Mouse (Mus musculus) forebrain, embryonic 13.5 days (tissue): ENCODE results near the gene Ruvbl2. TPM values are rescaled to one million over a fixed set of nuclear protein-coding genes. Genes with fewer than 3 reads are reported as not detected.
A peak's percentile ranks its signal among the peaks of the same experiment; 100 is the strongest.
"Not testable (repeated sequence)": the region's sequence is repeated elsewhere in the genome, so short reads cannot be mapped to it uniquely, and the experiment has no call there.

Experiments used
- ATAC-seq: fragments of 200-750 bp; cut with Nextera tagmentation; 2 replicates; pipeline ENCODE4 v1.8.0; 2017
- H3K27ac ChIP-seq: fragments of 300-500 bp; sonication (generic); 2 replicates; pipeline ENCODE4 v1.5.1; 2015; ENCODE audit warnings: inconsistent platforms, mild to moderate bottlenecking, moderate library complexity
- H3K27me3 ChIP-seq: fragments of 300-500 bp; sonication (generic); 2 replicates; pipeline ENCODE4 v1.6.1; 2015; ENCODE audit warnings: mild to moderate bottlenecking, inconsistent platforms
- H3K36me3 ChIP-seq: fragments of 300-500 bp; sonication (generic); 2 replicates; pipeline ENCODE4 v1.6.1; 2015; ENCODE audit warnings: mild to moderate bottlenecking, inconsistent platforms; ENCODE audit not compliant: poor library complexity, severe bottlenecking
- H3K4me1 ChIP-seq: fragments of 300-500 bp; sonication (generic); 2 replicates; pipeline ENCODE4 v1.6.1; 2015; ENCODE audit warnings: inconsistent platforms
- H3K4me2 ChIP-seq: fragments of 300-500 bp; sonication (generic); 2 replicates; pipeline ENCODE4 v1.6.1; 2015; ENCODE audit warnings: inconsistent platforms, mild to moderate bottlenecking, moderate library complexity
- H3K4me3 ChIP-seq: fragments of 300-500 bp; sonication (generic); 2 replicates; pipeline ENCODE4 v1.5.1; 2015; ENCODE audit warnings: mild to moderate bottlenecking, inconsistent platforms
- H3K9ac ChIP-seq: fragments of 300-500 bp; sonication (generic); 2 replicates; pipeline ENCODE4 v1.6.1; 2015; ENCODE audit warnings: mild to moderate bottlenecking, inconsistent platforms
- H3K9me3 ChIP-seq: fragments of 300-500 bp; sonication (generic); replicated peaks from 2 replicates; pipeline ENCODE4 v1.6.1; 2016; ENCODE audit warnings: inconsistent platforms
- WGBS: fragments of 180-500 bp; shearing (Covaris S2); methylation state at CpG from one replicate; pipeline ENCODE4 v1.1.7; 2015; 5-methylcytosine and 5-hydroxymethylcytosine counted together
- polyA plus RNA-seq: library from polyadenylated mRNA; unstranded; fragments of >200 nt; fragmentation: Nextera tagmentation; extraction: Ambion mirVana; gene quantifications from 2 replicates; pipeline ENCODE4 v1.2.1, GENCODE M21; 2015

The Ruvbl2 gene
- polyA plus RNA-seq, 1 experiment from 2014 or later = 153 TPM

DNA sequence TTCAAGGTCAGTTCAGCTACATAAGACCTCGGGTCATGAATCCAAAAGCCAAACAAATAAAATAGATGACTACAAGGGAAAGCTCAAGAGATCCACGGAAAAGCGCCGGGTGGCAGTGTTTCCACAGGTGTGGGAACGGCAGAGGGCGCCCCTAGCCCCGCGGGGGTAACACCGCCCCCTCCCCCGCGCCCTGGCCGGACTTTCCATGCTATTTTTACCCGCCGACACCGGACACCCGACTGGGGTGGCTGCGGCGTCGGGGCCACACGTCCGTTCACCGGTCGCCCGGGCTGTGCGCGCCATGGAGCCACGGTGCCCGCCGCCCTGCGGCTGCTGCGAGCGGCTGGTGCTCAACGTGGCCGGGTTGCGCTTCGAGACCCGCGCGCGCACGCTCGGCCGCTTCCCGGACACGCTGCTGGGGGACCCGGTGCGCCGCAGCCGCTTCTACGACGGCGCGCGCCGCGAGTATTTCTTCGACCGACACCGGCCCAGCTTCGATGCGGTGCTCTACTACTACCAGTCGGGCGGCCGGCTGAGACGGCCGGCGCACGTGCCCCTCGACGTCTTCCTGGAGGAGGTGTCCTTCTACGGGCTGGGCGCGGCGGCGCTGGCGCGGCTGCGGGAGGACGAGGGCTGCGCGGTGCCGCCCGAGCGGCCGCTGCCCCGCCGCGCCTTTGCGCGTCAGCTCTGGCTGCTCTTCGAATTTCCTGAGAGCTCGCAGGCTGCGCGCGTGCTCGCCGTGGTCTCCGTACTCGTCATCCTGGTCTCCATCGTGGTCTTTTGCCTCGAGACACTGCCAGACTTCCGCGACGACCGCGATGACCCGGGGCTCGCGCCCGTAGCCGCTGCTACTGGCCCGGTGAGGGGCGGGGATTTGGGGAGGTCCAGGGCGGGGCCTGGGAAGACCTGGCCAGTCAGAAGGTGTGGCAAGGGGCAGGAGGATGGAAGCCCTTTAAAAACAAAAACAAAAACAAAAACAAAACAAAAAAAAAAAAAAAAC lies 31.4 kb downstream of the Ruvbl2 start:
- Histone ChIP-seq H3K9ac (no peak overlapping the region), H3K4me1 (peaks cover 11% of the 10 kb centered on the region), H3K27me3 (peaks cover 76% of the 10 kb centered on the region), H3K4me3 (peak overlapping the region; percentile 29), H3K27ac (no peak overlapping the region), H3K4me2 (peak overlapping the region; percentile 52), H3K9me3 (no peaks in the 10 kb centered on the region), H3K36me3 (no peaks in the 10 kb centered on the region)
- ATAC-seq = no peak
- WGBS = 3% methylated on average over 113 of the region's 114 CpGs

DNA sequence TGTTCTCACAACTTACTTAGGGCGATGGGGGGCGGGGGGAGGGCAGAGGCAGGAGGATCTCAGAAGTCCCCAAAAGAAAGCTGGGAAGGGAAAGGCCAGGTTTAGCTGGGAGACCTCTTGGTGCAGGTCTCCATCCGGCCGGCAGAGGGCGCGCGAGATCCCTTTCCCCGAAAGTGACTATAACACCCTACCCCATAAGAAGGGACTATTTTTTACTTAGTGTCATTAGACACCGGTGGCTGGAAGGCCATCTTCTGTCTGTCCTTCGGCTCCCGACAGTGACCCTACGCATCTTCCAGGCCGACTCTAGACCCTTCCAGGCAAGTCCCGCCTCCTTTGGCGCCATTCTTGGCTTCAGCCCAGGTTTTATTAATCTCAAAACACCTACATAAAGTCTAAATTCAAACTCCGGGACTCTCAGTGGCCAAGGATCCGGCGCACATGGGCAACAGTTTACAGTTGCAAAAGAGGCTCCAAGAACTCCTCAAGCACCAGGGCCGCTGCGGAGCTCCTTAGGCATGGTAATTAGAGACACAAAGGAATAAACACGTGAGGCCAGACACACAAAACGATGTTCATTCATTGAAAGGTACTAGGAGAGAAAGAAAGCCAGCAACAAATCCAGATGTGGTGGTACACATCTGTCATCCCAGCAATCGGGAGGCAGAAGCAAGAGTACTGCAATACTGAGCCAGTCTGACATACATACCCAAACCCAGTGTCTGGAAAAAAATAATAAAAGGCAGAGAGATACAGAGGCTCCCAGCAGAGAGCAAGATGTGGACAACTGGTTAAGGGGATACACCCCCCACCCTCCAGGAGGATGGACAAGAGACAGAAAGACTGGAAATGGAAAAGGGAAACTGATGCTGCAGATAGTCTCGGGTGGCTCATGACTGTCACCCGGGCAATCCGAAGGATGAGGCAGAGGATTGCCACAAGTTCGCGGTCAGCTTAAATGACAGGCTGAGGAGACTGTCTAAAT lies 32.5 kb downstream of the Ruvbl2 start, which contains the start of gene Kcna7:
Gene Kcna7, plus strand, starts transcription at position 563 of the 985 bp plus-strand sequence.
- Histone ChIP-seq H3K9ac (no peak within 1 kb of the TSS), H3K4me2 (peak within 1 kb of the TSS; percentile 52), H3K9me3 (no peaks in the 10 kb centered on the region), H3K36me3 (no peaks in the 10 kb centered on the region), H3K4me3 (peak within 1 kb of the TSS; percentile 29), H3K27ac (no peak within 1 kb of the TSS), H3K4me1 (peaks cover 11% of the 10 kb centered on the region), H3K27me3 (peaks cover 65% of the 10 kb centered on the region)
- peak; percentile 27; the same call in 1 of the 2 replicates for ATAC-seq
- 11% methylated on average over 28 of the region's 28 CpGs for WGBS

DNA sequence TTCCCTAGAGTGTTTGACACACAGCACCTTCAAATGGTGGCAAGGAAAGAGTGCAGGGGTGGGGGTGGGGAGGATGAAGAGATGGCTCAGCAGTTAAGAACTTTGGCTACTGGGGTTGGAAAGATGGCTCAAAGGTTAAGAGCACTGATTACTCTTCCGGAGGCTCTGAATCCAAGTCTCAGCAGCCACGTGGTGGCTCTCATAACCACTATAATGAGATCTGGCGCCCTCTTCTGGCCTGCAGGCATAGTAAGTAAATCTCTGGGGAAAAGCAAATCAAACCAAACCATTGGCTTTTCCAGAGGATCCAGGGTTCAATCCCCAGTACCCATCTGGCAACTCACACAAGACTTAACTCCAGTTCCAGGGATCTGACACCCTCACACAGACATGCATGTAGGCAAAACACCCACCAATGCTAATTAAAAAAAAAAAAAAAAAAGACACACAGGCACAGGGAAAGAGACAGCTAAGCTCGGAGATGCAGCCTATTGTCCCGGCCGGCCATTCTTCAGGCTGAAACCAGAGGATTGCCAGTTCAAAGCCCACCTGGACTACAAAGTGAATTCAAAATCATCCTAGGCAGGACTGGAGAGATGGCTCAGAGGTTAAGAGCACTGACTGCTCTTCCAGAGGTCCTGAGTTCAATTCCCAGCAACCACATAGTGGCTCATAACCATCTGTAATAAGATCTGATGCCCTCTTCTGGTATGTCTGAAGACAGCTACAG lies 34.2 kb downstream of the Ruvbl2 start:
- H3K9me3 ChIP-seq = no peaks in the 10 kb centered on the region
- H3K27me3 ChIP-seq = peaks cover 48% of the 10 kb centered on the region
- H3K4me1 ChIP-seq = peaks cover 11% of the 10 kb centered on the region
- no peaks in the 10 kb centered on the region for H3K36me3 ChIP-seq
- no peak for ATAC-seq
- WGBS = 43% methylated on average over 6 of the region's 6 CpGs
- H3K4me2 ChIP-seq = no peak overlapping the region
- H3K9ac ChIP-seq = no peak overlapping the region
- H3K27ac ChIP-seq = no peak overlapping the region
- H3K4me3 ChIP-seq = no peak overlapping the region

DNA sequence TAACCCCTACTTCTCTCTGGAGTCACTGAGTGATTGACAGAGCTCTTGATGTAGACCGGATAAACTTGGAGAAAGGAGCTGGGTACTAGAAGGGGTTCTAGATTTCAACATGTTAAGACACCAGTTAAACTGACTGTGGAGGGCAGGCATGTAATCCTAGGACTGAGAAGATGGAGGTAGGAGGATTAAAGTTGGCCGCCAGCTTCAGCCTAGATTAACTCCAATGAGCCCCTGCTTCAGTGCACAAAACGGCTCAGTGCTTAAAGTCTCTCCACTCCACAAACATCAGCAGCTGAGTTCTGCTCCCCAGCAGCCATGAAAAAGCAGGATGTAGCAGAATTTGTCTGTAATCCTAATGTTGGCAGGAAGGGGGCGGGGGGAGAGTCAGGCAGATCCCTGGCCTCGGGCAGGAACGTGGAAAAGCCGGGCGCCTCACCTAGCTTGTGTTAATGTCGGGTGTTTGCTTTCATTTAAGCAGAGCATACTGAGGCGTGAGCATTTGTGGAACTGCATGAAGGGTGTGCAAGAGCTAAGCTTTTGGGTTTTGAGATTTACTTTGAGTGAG lies 36.3 kb downstream of the Ruvbl2 start:
- Histone ChIP-seq H3K4me2 (no peak overlapping the region), H3K9me3 (no peaks in the 10 kb centered on the region), H3K9ac (0 out of 2 replicates have a peak overlapping the region, but pooled peaks have one; percentile 2), H3K4me1 (peaks cover 8% of the 10 kb centered on the region), H3K27ac (no peak overlapping the region), H3K27me3 (peaks cover 27% of the 10 kb centered on the region), H3K36me3 (no peaks in the 10 kb centered on the region), H3K4me3 (no peak overlapping the region)
- no peak for ATAC-seq
- WGBS = 74% methylated on average over 10 of the region's 10 CpGs

DNA sequence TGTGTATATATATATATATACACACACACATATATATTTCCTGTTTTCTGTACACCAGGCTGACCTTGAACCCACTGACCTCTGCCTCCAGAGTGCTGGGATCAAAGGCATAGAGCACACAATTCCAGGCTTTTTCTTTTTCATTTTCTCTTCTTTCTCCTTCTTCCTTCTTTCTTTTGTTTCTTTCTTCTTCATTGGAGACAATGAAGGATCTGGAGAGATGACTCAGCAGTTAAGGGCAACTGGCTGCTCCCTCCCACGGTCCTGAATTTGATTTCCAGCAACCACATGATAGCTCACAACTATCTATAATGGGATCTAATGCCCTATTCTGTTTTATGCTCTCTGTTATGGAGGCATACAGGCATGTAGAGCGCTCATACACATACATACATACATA lies 41.1 kb downstream of the Ruvbl2 start:
- Histone ChIP-seq H3K9me3 (no peaks in the 10 kb centered on the region), H3K4me1 (peaks cover 26% of the 10 kb centered on the region), H3K36me3 (peaks cover 12% of the 10 kb centered on the region), H3K9ac (no peak overlapping the region), H3K4me3 (no peak overlapping the region), H3K27ac (no peak overlapping the region), H3K27me3 (peaks cover 1% of the 10 kb centered on the region; the same call in 1 of the 2 replicates), H3K4me2 (no peak overlapping the region)
- no peak for ATAC-seq
- WGBS = 79% methylated on average over 2 of the region's 2 CpGs

DNA sequence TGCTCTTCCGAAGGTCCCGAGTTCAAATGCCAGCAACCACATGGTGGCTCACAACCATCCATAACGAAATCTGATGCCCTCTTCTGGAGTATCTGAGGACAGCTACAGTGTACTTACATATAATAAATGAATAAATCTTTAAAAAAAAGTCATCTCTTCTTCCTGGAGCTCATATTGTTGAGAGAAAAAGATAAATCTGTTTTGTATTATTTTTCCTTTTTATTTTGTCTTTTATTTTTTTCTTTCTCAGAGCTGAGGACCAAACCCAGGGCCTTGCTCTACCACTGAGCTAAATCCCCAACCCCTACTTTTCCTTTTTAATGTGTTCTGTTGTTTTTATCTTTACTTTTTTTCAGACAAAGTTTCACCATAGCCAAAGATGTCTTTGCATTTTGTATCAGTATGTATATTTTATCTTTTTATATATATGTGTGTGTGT lies 41.5 kb downstream of the Ruvbl2 start:
- H3K27ac ChIP-seq = peak overlapping the region; percentile 73

DNA sequence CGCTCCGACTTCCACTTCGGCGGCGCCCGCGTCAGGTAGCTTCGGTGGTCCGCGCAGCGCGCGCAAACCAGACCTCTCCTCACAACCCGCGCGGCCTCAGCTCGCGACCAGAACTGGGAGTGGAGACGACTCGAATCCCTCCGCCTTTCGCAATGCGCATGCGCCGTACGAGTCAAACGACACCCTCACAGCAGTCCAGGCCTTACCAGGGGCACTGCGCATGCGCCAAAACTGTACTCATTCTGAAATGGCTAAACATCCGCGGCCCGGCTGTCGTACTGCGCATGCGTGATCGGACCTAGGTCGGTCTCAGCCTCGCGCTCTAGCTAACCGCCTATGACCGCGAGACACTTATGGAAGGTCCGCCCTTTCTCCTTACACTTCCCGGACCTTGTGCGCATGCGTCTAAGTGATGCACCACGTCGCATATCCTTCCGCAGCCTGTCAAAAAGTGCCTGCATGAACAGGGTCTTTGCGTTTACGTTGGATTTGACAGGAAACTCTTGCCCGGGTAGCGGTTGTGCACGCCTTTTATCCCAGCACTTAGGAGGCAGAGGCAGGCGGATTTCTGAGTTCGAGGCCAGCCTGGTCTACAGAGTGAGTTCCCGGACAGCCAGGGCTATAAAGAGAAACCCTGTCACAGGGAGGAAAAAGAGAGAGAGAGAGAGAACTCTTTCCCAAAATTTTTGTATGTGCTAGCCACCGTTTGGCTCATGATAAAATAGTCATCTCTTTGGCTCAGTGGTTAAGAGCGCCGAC lies 42.1 kb downstream of the Ruvbl2 start, which contains the start of gene Snrnp70:
Gene Snrnp70, minus strand, starts transcription at position 165 of the 759 bp plus-strand sequence.
- no peaks in the 10 kb centered on the region for H3K27me3 ChIP-seq
- peak within 1 kb of the TSS; percentile 95 for H3K9ac ChIP-seq
- H3K9me3 ChIP-seq = no peaks in the 10 kb centered on the region
- peaks cover 26% of the 10 kb centered on the region for H3K4me1 ChIP-seq
- under 1% methylated on average over 60 of the region's 60 CpGs for WGBS
- H3K27ac ChIP-seq = peak within 1 kb of the TSS; percentile 99
- H3K4me2 ChIP-seq = peak within 1 kb of the TSS; percentile 99
- peak within 1 kb of the TSS; percentile 82 for H3K4me3 ChIP-seq
- H3K36me3 ChIP-seq = peaks cover 21% of the 10 kb centered on the region
- peak; percentile 97 for ATAC-seq

More for the DNA sequence above, 41.5 kb downstream of the Ruvbl2 start:
- 9% methylated on average over 3 of the region's 3 CpGs for WGBS
- not testable (repeated sequence) for H3K9me3 ChIP-seq, H3K27me3 ChIP-seq
- peak overlapping the region; percentile 82 for H3K4me3 ChIP-seq
- H3K4me2 ChIP-seq = peak overlapping the region; percentile 62
- peak; percentile 50 for ATAC-seq
- peak overlapping the region; percentile 58 for H3K9ac ChIP-seq
- peaks cover 16% of the 10 kb centered on the region for H3K36me3 ChIP-seq
- H3K4me1 ChIP-seq = peaks cover 26% of the 10 kb centered on the region

DNA sequence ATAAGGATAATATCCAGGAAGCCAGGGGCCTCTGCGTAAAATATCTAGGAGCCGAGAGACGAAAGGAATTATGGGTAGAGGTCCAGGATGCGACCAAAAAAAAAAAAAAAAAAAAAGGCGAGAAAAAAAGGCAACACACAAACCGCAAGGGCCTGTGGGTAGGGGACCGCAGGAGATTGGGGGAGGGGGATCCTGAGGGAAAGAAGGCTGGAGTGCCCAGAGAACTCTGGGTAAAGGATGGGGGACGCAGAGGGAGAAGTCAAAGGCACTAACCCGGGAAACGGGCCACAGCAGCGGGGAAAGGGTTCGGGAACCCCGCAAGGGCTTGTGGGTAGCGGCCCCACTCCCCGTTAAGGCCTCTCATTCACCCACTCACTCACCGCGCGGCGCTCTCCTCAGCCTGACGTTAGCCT lies 42.8 kb downstream of the Ruvbl2 start:
- H3K4me2 ChIP-seq = peak overlapping the region; percentile 99
- peak overlapping the region; percentile 95 for H3K9ac ChIP-seq
- peak overlapping the region; percentile 82 for H3K4me3 ChIP-seq
- H3K4me1 ChIP-seq = peaks cover 26% of the 10 kb centered on the region
- H3K9me3 ChIP-seq = no peaks in the 10 kb centered on the region
- peak overlapping the region; percentile 99 for H3K27ac ChIP-seq
- H3K36me3 ChIP-seq = peaks cover 27% of the 10 kb centered on the region
- H3K27me3 ChIP-seq = no peaks in the 10 kb centered on the region
- WGBS = 1% methylated on average over 18 of the region's 20 CpGs
- peak; percentile 81 for ATAC-seq

DNA sequence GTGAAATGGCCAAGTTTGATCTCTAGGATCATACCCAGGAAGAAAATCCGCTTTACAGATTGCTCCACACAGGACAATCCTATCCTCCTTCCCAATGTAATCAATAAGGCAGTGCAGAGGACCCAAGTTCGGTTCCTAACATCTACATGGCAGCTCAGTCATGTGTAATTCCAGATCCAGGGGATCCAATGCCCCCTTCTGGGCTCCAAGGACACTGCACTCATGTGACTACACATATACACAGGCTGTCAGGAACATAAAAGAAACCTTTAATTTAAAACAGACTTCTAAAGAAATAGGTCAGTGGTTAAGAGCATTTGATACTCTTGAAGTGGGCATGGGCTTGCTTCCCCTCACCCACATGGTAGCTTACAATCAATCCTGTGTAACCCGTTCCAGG lies 51.8 kb downstream of the Ruvbl2 start:
- no peak for ATAC-seq
- H3K4me3 ChIP-seq = no peak overlapping the region
- no peaks in the 10 kb centered on the region for H3K27me3 ChIP-seq
- WGBS = 89% methylated on average over 3 of the region's 3 CpGs
- peaks cover 98% of the 10 kb centered on the region for H3K36me3 ChIP-seq
- H3K9me3 ChIP-seq = no peaks in the 10 kb centered on the region
- no peak overlapping the region for H3K27ac ChIP-seq
- no peak overlapping the region for H3K4me2 ChIP-seq
- H3K9ac ChIP-seq = no peak overlapping the region
- H3K4me1 ChIP-seq = no peaks in the 10 kb centered on the region

DNA sequence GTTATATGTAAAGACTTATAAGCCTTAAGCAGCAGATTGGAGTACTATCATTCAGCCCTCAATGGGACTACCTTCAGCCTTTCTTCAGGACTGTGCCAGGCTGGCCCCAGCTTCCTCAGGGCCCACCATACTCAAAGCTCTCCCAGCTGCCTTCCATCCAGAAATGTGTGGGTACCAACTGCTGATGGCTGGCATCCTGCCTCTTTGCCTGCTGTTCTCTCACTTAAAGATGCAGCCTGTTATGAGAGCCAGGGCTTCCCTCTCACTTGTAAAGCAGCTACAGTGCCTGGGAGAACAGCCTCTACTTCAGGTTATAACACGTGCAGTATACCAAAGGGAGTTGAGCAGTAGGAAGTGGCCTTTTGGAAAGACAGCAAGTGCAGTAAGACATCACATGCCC lies 61.8 kb downstream of the Ruvbl2 start:
- H3K9me3 ChIP-seq = no peaks in the 10 kb centered on the region
- WGBS = 94% methylated on average over 1 of the region's 1 CpGs
- no peaks in the 10 kb centered on the region for H3K27me3 ChIP-seq
- no peaks in the 10 kb centered on the region for H3K4me1 ChIP-seq
- H3K27ac ChIP-seq = no peak overlapping the region
- no peak overlapping the region for H3K4me3 ChIP-seq
- H3K36me3 ChIP-seq = peaks cover 95% of the 10 kb centered on the region
- ATAC-seq = no peak
- no peak overlapping the region for H3K9ac ChIP-seq
- H3K4me2 ChIP-seq = no peak overlapping the region
